Mouse (Mus musculus) erythroblast, embryonic 14.5 days (primary cell): ENCODE results near the gene Retreg3. TPM values are rescaled to one million over a fixed set of nuclear protein-coding genes. Genes with fewer than 3 reads are reported as not detected.

ENCODE experiments used
- H3K27me3 ChIP-seq: 2 replicates; pipeline ENCODE4 v1.6.1; 2012; ENCODE audit warnings: inconsistent platforms; ENCODE audit not compliant: control insufficient read depth
- H3K36me3 ChIP-seq: 2 replicates; pipeline ENCODE4 v1.6.1; 2012; ENCODE audit warnings: mild to moderate bottlenecking, inconsistent platforms; ENCODE audit not compliant: control insufficient read depth
- H3K4me1 ChIP-seq: 2 replicates; pipeline ENCODE4 v1.6.1; 2012; ENCODE audit warnings: inconsistent platforms; ENCODE audit not compliant: control insufficient read depth
- H3K4me3 ChIP-seq: replicated peaks from 2 replicates; pipeline ENCODE3; 2012; ENCODE audit warnings: moderate library complexity, mild to moderate bottlenecking, inconsistent platforms
- H3K9me3 ChIP-seq: 2 replicates; pipeline ENCODE4 v1.6.1; 2012; ENCODE audit warnings: low read length, inconsistent platforms, mixed read lengths; ENCODE audit not compliant: control insufficient read depth
- GATA1 ChIP-seq: IDR thresholded peaks from 2 replicates; pipeline ENCODE4 v1.6.1; 2012; ENCODE audit warnings: low read length, inconsistent platforms, mixed read lengths
- TAL1 ChIP-seq: IDR thresholded peaks from 3 replicates; pipeline ENCODE4 v1.6.1; 2012; ENCODE audit warnings: low read length, inconsistent platforms, mixed read lengths
- polyA plus RNA-seq: library from polyadenylated mRNA; stranded (reverse); fragments of >175 nt; gene quantifications from 2 replicates; pipeline ENCODE4 v1.2.3, GENCODE M21; 2012

Gene Retreg3
- 1.6 and 1.7 TPM in 2 replicates for polyA plus RNA-seq

- H3K4me3 ChIP-seq: peak within 1 kb of the TSS; percentile 88
- H3K9me3 ChIP-seq: no peaks in the 10 kb centered on the region
- H3K4me1 ChIP-seq: peaks cover 54% of the 10 kb centered on the region
- H3K27me3 ChIP-seq: no peaks in the 10 kb centered on the region
- peaks cover 66% of the 10 kb centered on the region for H3K36me3 ChIP-seq
- TF ChIP-seq GATA1: no peak; the same call in 1 of the 2 replicates
- no peak for TF ChIP-seq TAL1
Observed at GRCm38 (mm10) chr11:101119761-101120544, at the start of gene Retreg3, which contains the start of gene Tubg1. TSS of gene Retreg3 (minus strand) at chr11:101119893. TSS of gene Tubg1 (plus strand) at chr11:101119938.

- peaks cover 100% of the 10 kb centered on the region for H3K27me3 ChIP-seq
- H3K9me3 ChIP-seq: peaks cover 10% of the 10 kb centered on the region; the same call in 1 of the 2 replicates
- peaks cover 37% of the 10 kb centered on the region for H3K4me1 ChIP-seq
- H3K4me3 ChIP-seq: no peak overlapping the region
- TF ChIP-seq GATA1: no peak
- no peak for TF ChIP-seq TAL1
- peaks cover 5% of the 10 kb centered on the region; the same call in 1 of the 2 replicates for H3K36me3 ChIP-seq
Observed at GRCm38 (mm10) chr11:101168301-101168980, 48.7 kb upstream of the Retreg3 start.

- no peak for TF ChIP-seq GATA1
- no peak for TF ChIP-seq TAL1
- H3K4me3 ChIP-seq: no peak overlapping the region
- H3K27me3 ChIP-seq: peaks cover 100% of the 10 kb centered on the region
- peaks cover 5% of the 10 kb centered on the region; the same call in 1 of the 2 replicates for H3K36me3 ChIP-seq
- H3K9me3 ChIP-seq: peaks cover 11% of the 10 kb centered on the region; the same call in 1 of the 2 replicates
- H3K4me1 ChIP-seq: peaks cover 33% of the 10 kb centered on the region
Observed at GRCm38 (mm10) chr11:101167963-101168300, 48.2 kb upstream of the Retreg3 start.

GRCm38 (mm10) chr11:101167211-101167962 is 47.7 kb upstream of the Retreg3 start:
- H3K27me3 ChIP-seq: peaks cover 100% of the 10 kb centered on the region
- no peak for TF ChIP-seq TAL1
- TF ChIP-seq GATA1: no peak
- H3K36me3 ChIP-seq: peaks cover 5% of the 10 kb centered on the region; the same call in 1 of the 2 replicates
- peaks cover 33% of the 10 kb centered on the region for H3K4me1 ChIP-seq
- peaks cover 9% of the 10 kb centered on the region; the same call in 1 of the 2 replicates for H3K9me3 ChIP-seq
- no peak overlapping the region for H3K4me3 ChIP-seq

GRCm38 (mm10) chr11:101166357-101166756 is 46.7 kb upstream of the Retreg3 start:
- H3K9me3 ChIP-seq: peaks cover 5% of the 10 kb centered on the region; the same call in 1 of the 2 replicates
- peaks cover 5% of the 10 kb centered on the region; the same call in 1 of the 2 replicates for H3K36me3 ChIP-seq
- TF ChIP-seq TAL1 (no peak), GATA1 (no peak)
- no peak overlapping the region for H3K4me3 ChIP-seq
- H3K4me1 ChIP-seq: peaks cover 24% of the 10 kb centered on the region
- H3K27me3 ChIP-seq: peaks cover 100% of the 10 kb centered on the region

GRCm38 (mm10) chr11:101164677-101165580 is 45.2 kb upstream of the Retreg3 start:
- peaks cover 2% of the 10 kb centered on the region; the same call in 1 of the 2 replicates for H3K9me3 ChIP-seq
- H3K36me3 ChIP-seq: peaks cover 5% of the 10 kb centered on the region; the same call in 1 of the 2 replicates
- H3K27me3 ChIP-seq: peaks cover 94% of the 10 kb centered on the region
- TF ChIP-seq TAL1: no peak
- TF ChIP-seq GATA1: no peak
- H3K4me3 ChIP-seq: no peak overlapping the region
- H3K4me1 ChIP-seq: peaks cover 12% of the 10 kb centered on the region

- Histone ChIP-seq H3K4me3 (no peak overlapping the region), H3K4me1 (peaks cover 12% of the 10 kb centered on the region), H3K27me3 (peaks cover 94% of the 10 kb centered on the region), H3K9me3 (peaks cover 2% of the 10 kb centered on the region; the same call in 1 of the 2 replicates), H3K36me3 (peaks cover 5% of the 10 kb centered on the region; the same call in 1 of the 2 replicates)
- TF ChIP-seq GATA1: no peak
- no peak for TF ChIP-seq TAL1
Observed at GRCm38 (mm10) chr11:101164351-101164665, 44.6 kb upstream of the Retreg3 start.
